Mouse (Mus musculus) heart, postnatal 0 days (tissue): ENCODE data around the gene Ddx4.

Source experiments
- CTCF ChIP-seq: IDR thresholded peaks from 2 replicates; pipeline ENCODE4 v1.5.1; 2016; ENCODE audit warnings: antibody characterized with exemption, control low read depth, low read depth
- EP300 ChIP-seq: IDR thresholded peaks from 2 replicates; pipeline ENCODE4 v1.6.1; 2016; ENCODE audit warnings: antibody characterized with exemption, low read depth

DNA sequence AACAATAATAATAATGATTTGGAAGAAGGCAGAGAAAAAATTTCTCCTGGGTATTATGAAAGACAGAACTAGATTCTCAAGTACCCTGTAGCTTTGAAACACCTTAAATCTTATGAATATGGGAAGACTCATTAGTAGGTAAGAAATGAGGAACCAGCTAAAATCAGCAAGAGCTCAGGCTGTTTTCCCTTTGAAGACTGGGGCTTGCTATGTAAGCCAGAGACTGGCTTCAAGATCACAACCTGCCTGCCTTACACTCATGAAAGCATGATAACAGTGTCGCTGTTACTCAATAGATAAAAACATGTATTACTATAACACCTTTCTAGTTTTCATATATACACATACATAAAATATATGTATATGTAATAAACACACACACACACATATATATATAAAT lies 48.4 kb downstream of the Ddx4 start:
- TF ChIP-seq CTCF, result no peak
- TF ChIP-seq EP300, result no peak
